Mouse (Mus musculus) CD8-positive naive resting alpha-beta T cell, adult 2 months (primary cell): ENCODE data around the gene Gm42517.

ENCODE experiments used
- DNase-seq, 2 experiments: peaks; one replicate each; pipeline ENCODE4 v3.0.0; 2022; ENCODE audit warnings: low read depth in 2 of 2, low spot score in 2 of 2

The Gm42517 gene

GRCm38 (mm10) chr5:108349511-108350148, 18.1 kb downstream of the Gm42517 start:
- no peak for DNase-seq

GRCm38 (mm10) chr5:108347843-108348242, 19.9 kb downstream of the Gm42517 start:
- no peak for DNase-seq

- no peak for DNase-seq
Measured at GRCm38 (mm10) chr5:108345313-108346071, 22.2 kb downstream of the Gm42517 start.

DNA sequence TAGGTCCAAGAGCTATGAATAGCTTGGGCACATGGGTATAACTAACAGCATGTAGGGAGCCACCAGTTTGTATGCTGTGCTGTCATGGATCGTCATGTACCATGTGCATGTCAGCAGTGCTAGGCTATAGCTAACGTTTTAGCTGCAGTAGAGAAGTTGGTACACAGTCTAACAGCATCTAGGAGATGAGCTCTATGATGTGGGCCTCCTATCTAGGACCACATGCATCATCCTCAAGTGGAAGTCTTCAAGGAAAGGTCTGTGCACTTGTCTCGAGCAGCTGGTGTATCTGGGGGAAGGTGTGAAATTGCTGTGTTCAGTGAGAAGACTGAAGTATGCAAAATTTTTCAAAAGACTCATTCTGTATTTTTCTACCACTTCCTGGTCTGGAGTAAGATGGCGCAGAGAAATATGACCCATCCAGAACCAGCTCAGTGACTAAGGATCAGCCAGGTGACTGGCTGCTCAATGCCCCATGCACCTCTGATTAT, 24.0 kb downstream of the Gm42517 start:
- no peak for DNase-seq

DNA sequence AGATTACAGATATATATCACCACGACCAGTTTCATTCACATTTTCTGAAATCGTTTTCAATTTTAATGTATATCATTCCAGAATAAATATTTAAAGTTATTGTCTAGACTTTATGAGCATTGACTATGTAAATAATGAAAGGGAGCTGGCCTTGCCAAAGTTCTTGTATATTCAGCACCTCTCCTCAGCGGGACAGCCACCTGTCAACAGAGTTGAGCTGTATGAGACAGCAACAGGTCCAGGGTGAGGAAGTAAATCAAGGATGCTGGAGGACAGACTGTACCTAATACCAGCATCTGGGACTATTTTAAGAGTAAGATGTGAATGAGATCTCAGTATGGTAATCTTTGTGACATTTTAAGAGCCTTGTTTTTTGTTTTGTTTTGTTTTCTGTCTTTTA, 29.7 kb downstream of the Gm42517 start:
- DNase-seq = no peak

- no peak for DNase-seq
Measured at GRCm38 (mm10) chr5:108337385-108337784, 30.3 kb downstream of the Gm42517 start.

- no peak for DNase-seq
Measured at GRCm38 (mm10) chr5:108331051-108331450, 36.7 kb downstream of the Gm42517 start.
